Mouse (Mus musculus) lung, postnatal 0 days (tissue): ENCODE results near the gene Lnp1.

Experiments
- CTCF ChIP-seq: IDR thresholded peaks from 2 replicates; pipeline ENCODE4 v1.5.1; 2016; ENCODE audit warnings: antibody characterized with exemption, mild to moderate bottlenecking
- EP300 ChIP-seq: IDR thresholded peaks from 2 replicates; pipeline ENCODE4 v1.6.1; 2016; ENCODE audit warnings: antibody characterized with exemption, mild to moderate bottlenecking, control low read depth

DNA sequence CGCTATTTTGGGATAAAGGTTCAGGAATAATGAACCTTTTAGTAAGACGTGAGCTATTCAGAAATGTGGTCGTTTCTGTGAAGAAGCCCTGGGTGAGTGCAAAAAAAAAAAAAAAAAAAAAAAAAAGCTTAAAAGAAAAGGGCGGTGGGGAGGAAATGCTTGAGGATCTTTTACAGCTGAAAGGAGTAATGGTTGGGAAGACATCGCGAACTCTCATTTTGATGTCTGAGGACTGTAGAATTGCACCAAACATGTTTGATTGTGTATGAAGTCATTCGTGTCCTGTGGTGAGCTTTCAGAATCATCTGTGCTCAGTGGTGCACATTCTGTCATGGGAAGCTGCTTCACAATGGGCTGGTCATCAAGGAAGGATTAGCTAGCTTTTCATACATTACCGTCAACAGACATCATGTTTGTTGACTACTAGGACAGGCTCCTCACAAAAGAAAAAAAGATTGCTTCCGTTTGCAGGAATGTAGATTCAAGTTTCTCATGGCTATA lies 41.2 kb downstream of the Lnp1 start:
- TF ChIP-seq CTCF (no peak), EP300 (no peak)
